Mouse (Mus musculus) forebrain, embryonic 13.5 days (tissue): ENCODE data around the gene Slc12a5. TPM values are rescaled to one million over a fixed set of nuclear protein-coding genes. Genes with fewer than 3 reads are reported as not detected.

Experiments
- ATAC-seq: fragments of 200-750 bp; cut with Nextera tagmentation; 2 replicates; pipeline ENCODE4 v1.8.0; 2017
- H3K27ac ChIP-seq: fragments of 300-500 bp; sonication (generic); 2 replicates; pipeline ENCODE4 v1.5.1; 2015; ENCODE audit warnings: inconsistent platforms, mild to moderate bottlenecking, moderate library complexity
- H3K27me3 ChIP-seq: fragments of 300-500 bp; sonication (generic); 2 replicates; pipeline ENCODE4 v1.6.1; 2015; ENCODE audit warnings: mild to moderate bottlenecking, inconsistent platforms
- H3K36me3 ChIP-seq: fragments of 300-500 bp; sonication (generic); 2 replicates; pipeline ENCODE4 v1.6.1; 2015; ENCODE audit warnings: mild to moderate bottlenecking, inconsistent platforms; ENCODE audit not compliant: poor library complexity, severe bottlenecking
- H3K4me1 ChIP-seq: fragments of 300-500 bp; sonication (generic); 2 replicates; pipeline ENCODE4 v1.6.1; 2015; ENCODE audit warnings: inconsistent platforms
- H3K4me2 ChIP-seq: fragments of 300-500 bp; sonication (generic); 2 replicates; pipeline ENCODE4 v1.6.1; 2015; ENCODE audit warnings: inconsistent platforms, mild to moderate bottlenecking, moderate library complexity
- H3K4me3 ChIP-seq: fragments of 300-500 bp; sonication (generic); 2 replicates; pipeline ENCODE4 v1.5.1; 2015; ENCODE audit warnings: mild to moderate bottlenecking, inconsistent platforms
- H3K9ac ChIP-seq: fragments of 300-500 bp; sonication (generic); 2 replicates; pipeline ENCODE4 v1.6.1; 2015; ENCODE audit warnings: mild to moderate bottlenecking, inconsistent platforms
- H3K9me3 ChIP-seq: fragments of 300-500 bp; sonication (generic); replicated peaks from 2 replicates; pipeline ENCODE4 v1.6.1; 2016; ENCODE audit warnings: inconsistent platforms
- WGBS: fragments of 180-500 bp; shearing (Covaris S2); methylation state at CpG from one replicate; pipeline ENCODE4 v1.1.7; 2015; 5-methylcytosine and 5-hydroxymethylcytosine counted together
- polyA plus RNA-seq: library from polyadenylated mRNA; unstranded; fragments of >200 nt; fragmentation: Nextera tagmentation; extraction: Ambion mirVana; gene quantifications from 2 replicates; pipeline ENCODE4 v1.2.1, GENCODE M21; 2015

Slc12a5 gene
- polyA plus RNA-seq, 1 experiment from 2014 or later: 5.7 TPM

GRCm38 (mm10) chr2:164930706-164931581, 29.7 kb upstream of the Slc12a5 start:
- no peaks in the 10 kb centered on the region for H3K9me3 ChIP-seq
- ATAC-seq: no peak
- H3K4me3 ChIP-seq: no peak overlapping the region
- no peaks in the 10 kb centered on the region for H3K4me1 ChIP-seq
- H3K9ac ChIP-seq: no peak overlapping the region
- H3K27me3 ChIP-seq: peaks cover 7% of the 10 kb centered on the region; the same call in 1 of the 2 replicates
- 72% methylated on average over 11 of the region's 11 CpGs for WGBS
- no peak overlapping the region for H3K4me2 ChIP-seq
- no peak overlapping the region for H3K27ac ChIP-seq
- H3K36me3 ChIP-seq: no peaks in the 10 kb centered on the region

GRCm38 (mm10) chr2:164933534-164933933, 27.1 kb upstream of the Slc12a5 start:
- Histone ChIP-seq H3K27me3 (peaks cover 15% of the 10 kb centered on the region), H3K9me3 (no peaks in the 10 kb centered on the region), H3K4me1 (peaks cover 5% of the 10 kb centered on the region; the same call in 1 of the 2 replicates), H3K27ac (no peak overlapping the region), H3K36me3 (no peaks in the 10 kb centered on the region), H3K4me2 (no peak overlapping the region), H3K4me3 (no peak overlapping the region), H3K9ac (no peak overlapping the region)
- ATAC-seq: no peak
- WGBS: 62% methylated on average over 5 of the region's 10 CpGs

DNA sequence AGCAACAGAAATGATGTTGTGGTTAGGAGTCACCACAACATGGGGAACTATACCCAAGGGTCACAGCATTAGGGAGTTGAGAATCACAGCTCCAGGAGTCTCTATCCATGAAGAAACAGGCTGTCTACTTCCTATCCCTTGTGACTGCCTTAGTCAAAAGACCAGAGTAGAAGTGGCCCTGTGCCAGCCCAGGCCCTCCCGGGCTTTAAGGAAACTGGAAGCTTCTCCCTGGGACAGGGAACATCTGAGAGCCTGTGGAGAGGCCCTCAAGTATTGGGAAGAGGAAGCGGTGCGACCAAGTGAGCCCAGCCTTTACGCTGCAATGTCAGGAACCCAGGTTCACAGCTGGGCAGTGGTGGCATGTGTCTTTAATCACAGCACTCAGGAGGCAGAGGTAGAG, 24.6 kb upstream of the Slc12a5 start:
- Histone ChIP-seq H3K27me3 (peaks cover 35% of the 10 kb centered on the region), H3K9ac (no peak overlapping the region), H3K4me1 (peaks cover 21% of the 10 kb centered on the region), H3K27ac (no peak overlapping the region), H3K36me3 (no peaks in the 10 kb centered on the region), H3K4me2 (no peak overlapping the region), H3K9me3 (no peaks in the 10 kb centered on the region), H3K4me3 (no peak overlapping the region)
- ATAC-seq: no peak
- 78% methylated on average over 4 of the region's 4 CpGs for WGBS

DNA sequence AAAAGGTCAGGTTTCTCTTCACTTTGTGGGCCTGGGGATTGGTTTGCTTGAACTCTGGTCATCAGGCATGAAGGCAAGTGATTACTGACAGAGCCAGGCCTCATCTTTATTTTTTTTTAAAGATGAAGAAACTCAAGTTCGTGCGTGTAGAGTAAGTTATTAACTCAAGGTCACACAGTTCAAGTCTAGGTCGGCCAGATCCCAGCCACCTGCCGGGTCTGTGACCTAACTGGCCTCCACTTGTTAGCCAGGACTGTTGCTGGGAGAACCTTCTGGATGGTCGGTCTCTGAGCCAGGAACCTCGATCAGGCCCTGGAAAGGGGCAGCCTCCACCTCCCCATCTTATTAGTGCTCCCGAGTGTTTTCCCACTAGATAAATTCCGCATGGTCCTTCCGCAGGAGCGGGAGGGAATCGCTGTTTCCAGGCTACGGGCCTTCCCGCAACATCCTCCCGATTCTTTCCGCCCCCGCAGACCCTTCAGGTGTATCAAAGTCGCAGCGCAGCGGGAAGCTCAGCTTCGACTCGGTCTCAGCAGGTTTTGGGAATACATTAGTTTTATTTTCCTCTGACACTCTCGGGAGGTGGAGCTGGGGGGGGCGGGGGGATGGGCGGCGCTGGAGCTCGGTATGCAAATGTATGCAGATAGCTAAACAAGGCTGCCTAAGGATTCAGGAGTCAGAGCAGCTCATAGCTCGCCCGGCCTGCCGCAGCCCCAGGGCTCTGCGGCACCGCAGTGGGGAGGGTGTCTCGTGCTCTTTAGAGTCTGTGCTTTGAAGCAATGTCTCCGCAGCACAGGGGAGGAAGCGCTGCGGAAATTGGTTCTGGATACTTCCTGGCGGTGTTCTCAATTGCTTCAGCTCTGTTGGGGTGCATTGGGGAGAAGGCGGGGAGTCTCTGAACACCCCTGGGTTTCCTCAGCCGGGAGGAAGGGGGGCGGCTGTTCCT, 22.2 kb upstream of the Slc12a5 start:
- WGBS: 3% methylated on average over 39 of the region's 39 CpGs
- Histone ChIP-seq H3K27me3 (peaks cover 45% of the 10 kb centered on the region), H3K9ac (peak overlapping the region; percentile 56), H3K9me3 (no peaks in the 10 kb centered on the region), H3K27ac (peak overlapping the region; percentile 57), H3K4me3 (peak overlapping the region; percentile 40), H3K4me1 (peaks cover 21% of the 10 kb centered on the region), H3K36me3 (no peaks in the 10 kb centered on the region), H3K4me2 (peak overlapping the region; percentile 72)
- peak; percentile 95 for ATAC-seq

DNA sequence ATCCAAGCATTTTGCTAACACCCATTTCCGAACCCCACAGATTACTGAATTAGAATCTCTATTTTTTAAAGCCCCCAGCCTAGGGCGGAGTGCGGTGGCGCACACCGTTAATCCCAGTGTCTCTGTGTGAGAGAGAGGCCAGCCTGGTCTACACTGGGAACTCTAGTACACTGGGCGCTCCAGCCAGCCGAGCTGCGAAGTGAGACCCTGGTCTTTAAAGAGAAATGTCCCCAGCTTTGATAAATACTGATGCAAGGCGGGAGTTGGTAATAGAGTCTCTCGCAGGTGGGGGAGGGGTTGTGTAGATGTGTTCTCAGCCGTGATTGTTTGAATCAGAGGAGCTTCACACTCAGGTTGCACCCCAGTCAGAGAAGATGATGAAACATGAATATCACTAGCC, 21.5 kb upstream of the Slc12a5 start:
- peaks cover 21% of the 10 kb centered on the region for H3K4me1 ChIP-seq
- peak; percentile 61 for ATAC-seq
- peak overlapping the region; percentile 57 for H3K27ac ChIP-seq
- H3K9ac ChIP-seq: peak overlapping the region; percentile 56
- H3K4me3 ChIP-seq: peak overlapping the region; percentile 40
- H3K4me2 ChIP-seq: peak overlapping the region; percentile 72
- under 1% methylated on average over 11 of the region's 11 CpGs for WGBS
- H3K27me3 ChIP-seq: peaks cover 45% of the 10 kb centered on the region
- H3K36me3 ChIP-seq: no peaks in the 10 kb centered on the region
- no peaks in the 10 kb centered on the region for H3K9me3 ChIP-seq

DNA sequence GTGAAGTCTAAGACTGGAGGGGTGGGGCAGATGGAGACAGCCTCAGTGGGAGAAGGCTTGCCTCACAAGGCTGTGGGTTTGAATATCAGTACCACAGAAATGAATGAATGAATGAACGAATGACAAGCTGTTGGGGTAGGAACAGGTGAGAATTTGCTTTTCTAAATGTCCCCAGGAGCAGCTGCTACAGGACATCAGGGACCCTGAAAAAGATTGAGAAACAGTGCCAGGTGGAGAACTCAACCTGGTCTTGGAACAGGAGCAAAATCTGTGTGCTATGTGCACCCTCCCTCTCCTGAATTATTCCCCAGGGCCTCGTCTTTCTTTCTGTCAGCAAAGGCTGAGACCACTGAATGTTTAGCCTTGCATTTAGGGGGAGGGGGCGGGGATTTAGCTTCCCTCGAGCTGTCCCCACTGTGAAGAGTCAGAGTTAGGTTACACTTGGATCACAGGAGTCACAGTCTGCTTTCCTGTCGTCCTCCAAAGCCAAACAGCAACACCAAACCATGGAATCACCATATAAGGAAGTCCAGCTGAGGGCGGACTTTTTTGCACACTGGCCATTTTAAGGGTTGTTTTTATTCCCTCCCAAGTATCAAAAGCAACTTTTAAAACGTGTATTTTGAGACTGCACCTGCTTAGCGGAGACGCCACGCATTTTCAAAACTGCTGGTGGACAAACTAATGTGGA, 20.3 kb upstream of the Slc12a5 start, which contains the start of gene Mmp9:
TSS of gene Mmp9 (plus strand) at position 641 of the 691 bp plus-strand sequence.
- WGBS: 23% methylated on average over 10 of the region's 10 CpGs
- no peak within 1 kb of the TSS; the same call in 1 of the 2 replicates for H3K4me2 ChIP-seq
- peaks cover 21% of the 10 kb centered on the region for H3K4me1 ChIP-seq
- no peak within 1 kb of the TSS for H3K9ac ChIP-seq
- ATAC-seq: no peak
- H3K27me3 ChIP-seq: peaks cover 44% of the 10 kb centered on the region
- peak within 1 kb of the TSS; percentile 57; the same call in 1 of the 2 replicates for H3K27ac ChIP-seq
- H3K36me3 ChIP-seq: no peaks in the 10 kb centered on the region
- no peak within 1 kb of the TSS for H3K4me3 ChIP-seq
- H3K9me3 ChIP-seq: no peaks in the 10 kb centered on the region

DNA sequence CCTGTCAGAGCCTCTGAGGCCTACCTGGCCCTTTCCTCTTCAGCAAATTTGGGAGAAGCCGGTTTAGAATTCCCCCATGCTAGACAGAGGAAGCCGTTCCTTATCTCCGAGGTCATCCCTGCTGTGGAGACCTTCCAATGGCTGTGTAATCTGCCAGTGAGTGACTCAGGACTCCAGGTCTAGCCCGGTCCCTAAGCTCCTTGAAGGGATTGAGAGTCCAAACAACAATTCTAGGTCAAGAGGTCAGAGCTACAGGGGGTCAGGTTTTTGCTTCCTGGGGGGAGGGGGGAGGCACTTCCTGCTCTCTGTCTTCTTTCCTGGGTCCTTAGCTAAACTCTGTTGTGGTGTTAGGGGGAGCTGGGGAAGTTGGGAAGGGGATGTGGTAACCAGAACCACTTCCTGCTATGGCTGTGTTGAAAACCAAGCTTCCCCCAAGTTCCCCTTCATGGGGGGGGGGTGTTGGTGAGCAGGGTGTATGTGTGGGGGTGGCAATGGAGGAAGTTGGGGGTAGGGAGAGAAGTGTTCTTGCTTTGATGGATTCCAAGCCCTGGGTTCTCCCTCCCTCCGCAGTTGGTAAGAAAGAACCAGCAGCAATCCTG, 17.8 kb upstream of the Slc12a5 start:
- no peak overlapping the region for H3K4me3 ChIP-seq
- no peak overlapping the region for H3K4me2 ChIP-seq
- H3K27me3 ChIP-seq: peaks cover 53% of the 10 kb centered on the region
- no peaks in the 10 kb centered on the region for H3K36me3 ChIP-seq
- H3K27ac ChIP-seq: no peak overlapping the region
- H3K9ac ChIP-seq: no peak overlapping the region
- H3K4me1 ChIP-seq: peaks cover 21% of the 10 kb centered on the region
- no peak for ATAC-seq
- H3K9me3 ChIP-seq: no peaks in the 10 kb centered on the region
- WGBS: 12% methylated on average over 5 of the region's 5 CpGs

GRCm38 (mm10) chr2:164947506-164947905, 13.1 kb upstream of the Slc12a5 start:
- 19% methylated on average over 4 of the region's 4 CpGs for WGBS
- no peaks in the 10 kb centered on the region for H3K36me3 ChIP-seq
- ATAC-seq: no peak
- peaks cover 66% of the 10 kb centered on the region for H3K27me3 ChIP-seq
- H3K4me3 ChIP-seq: no peak overlapping the region
- no peaks in the 10 kb centered on the region; the same call in 1 of the 2 replicates for H3K9me3 ChIP-seq
- no peak overlapping the region for H3K27ac ChIP-seq
- peaks cover 10% of the 10 kb centered on the region for H3K4me1 ChIP-seq
- no peak overlapping the region for H3K9ac ChIP-seq
- no peak overlapping the region for H3K4me2 ChIP-seq

DNA sequence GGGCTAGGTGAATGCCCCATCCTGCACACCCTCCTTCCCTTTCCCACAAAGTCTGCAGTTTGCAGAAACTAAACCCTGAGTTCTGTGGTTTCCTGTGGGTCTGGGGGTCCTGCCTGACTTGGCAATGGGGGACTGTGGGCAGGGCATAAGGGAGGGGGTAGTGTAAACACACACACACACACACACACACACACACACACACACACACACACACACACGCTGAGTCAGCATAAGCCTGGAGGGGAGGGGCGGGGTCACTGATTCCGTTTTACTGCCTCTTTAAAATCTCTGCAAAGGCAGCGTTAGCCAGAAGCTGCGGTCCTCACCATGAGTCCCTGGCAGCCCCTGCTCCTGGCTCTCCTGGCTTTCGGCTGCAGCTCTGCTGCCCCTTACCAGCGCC, 12.7 kb upstream of the Slc12a5 start:
- no peak overlapping the region for H3K4me3 ChIP-seq
- no peaks in the 10 kb centered on the region; the same call in 1 of the 2 replicates for H3K9me3 ChIP-seq
- 4% methylated on average over 7 of the region's 7 CpGs for WGBS
- ATAC-seq: no peak
- H3K4me1 ChIP-seq: peaks cover 11% of the 10 kb centered on the region
- no peak overlapping the region for H3K27ac ChIP-seq
- no peak overlapping the region for H3K4me2 ChIP-seq
- no peak overlapping the region for H3K9ac ChIP-seq
- no peaks in the 10 kb centered on the region for H3K36me3 ChIP-seq
- peaks cover 70% of the 10 kb centered on the region for H3K27me3 ChIP-seq

- no peaks in the 10 kb centered on the region; the same call in 1 of the 2 replicates for H3K9me3 ChIP-seq
- no peak for ATAC-seq
- peak overlapping the region; percentile 20 for H3K4me3 ChIP-seq
- no peak overlapping the region for H3K9ac ChIP-seq
- H3K4me1 ChIP-seq: peaks cover 13% of the 10 kb centered on the region
- peak overlapping the region; percentile 34 for H3K4me2 ChIP-seq
- peaks cover 79% of the 10 kb centered on the region for H3K27me3 ChIP-seq
- no peak overlapping the region for H3K27ac ChIP-seq
- 6% methylated on average over 25 of the region's 25 CpGs for WGBS
- H3K36me3 ChIP-seq: no peaks in the 10 kb centered on the region
Observed at GRCm38 (mm10) chr2:164948962-164949361, 11.6 kb upstream of the Slc12a5 start.

DNA sequence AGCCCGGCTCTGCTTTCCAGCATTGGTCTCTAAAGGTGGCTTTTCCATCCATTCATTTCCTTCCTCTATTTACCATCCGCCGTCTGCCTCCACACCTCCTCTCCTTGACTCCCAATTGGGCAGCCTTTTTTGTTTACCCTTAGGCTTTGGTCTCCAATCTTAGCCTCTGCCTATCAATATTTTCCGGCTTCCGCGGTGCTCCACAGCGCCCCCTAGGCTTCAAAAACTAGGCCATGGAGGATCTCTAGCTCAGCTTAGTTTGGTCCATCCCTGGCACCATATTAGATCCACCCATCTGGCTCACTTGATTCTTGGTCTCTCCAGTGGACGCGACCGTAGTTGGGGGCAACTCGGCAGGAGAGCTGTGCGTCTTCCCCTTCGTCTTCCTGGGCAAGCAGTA, 10.1 kb upstream of the Slc12a5 start:
- Histone ChIP-seq H3K4me2 (no peak overlapping the region), H3K9me3 (no peaks in the 10 kb centered on the region; the same call in 1 of the 2 replicates), H3K27me3 (peaks cover 89% of the 10 kb centered on the region), H3K27ac (no peak overlapping the region), H3K4me3 (no peak overlapping the region), H3K36me3 (no peaks in the 10 kb centered on the region), H3K4me1 (peaks cover 13% of the 10 kb centered on the region), H3K9ac (no peak overlapping the region)
- WGBS: 28% methylated on average over 13 of the region's 13 CpGs
- no peak for ATAC-seq
